Mouse (Mus musculus): ENCODE data around the gene Gm10354.
"Not testable (repeated sequence)": the region's sequence is repeated elsewhere in the genome, so short reads cannot be mapped to it uniquely, and the experiment has no call there.

The Gm10354 gene

DNA sequence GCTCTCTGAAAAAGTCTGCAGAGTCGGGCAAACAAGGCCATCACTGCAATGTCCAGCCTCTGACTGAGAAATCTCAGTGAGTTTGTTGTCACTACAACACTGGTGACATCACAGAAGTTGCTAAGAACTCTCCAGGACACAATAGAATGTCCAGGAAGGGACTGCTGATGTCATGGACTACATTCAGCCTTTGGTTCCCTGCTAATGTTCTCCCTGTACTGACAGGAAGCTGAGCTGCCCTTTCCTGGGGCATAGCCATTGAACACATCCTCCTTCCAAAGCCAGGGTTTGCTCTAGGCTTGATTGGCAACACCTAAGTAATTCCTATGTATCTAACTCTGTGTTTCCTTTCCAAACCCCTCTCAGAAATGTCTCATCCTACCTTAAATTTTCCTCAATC lies at the start of gene Gm10354:
Gm10354 (minus strand) TSS at position 101 of the 400 bp plus-strand sequence.
- in situ Hi-C loops (cut with MboI) = not testable (repeated sequence)

DNA sequence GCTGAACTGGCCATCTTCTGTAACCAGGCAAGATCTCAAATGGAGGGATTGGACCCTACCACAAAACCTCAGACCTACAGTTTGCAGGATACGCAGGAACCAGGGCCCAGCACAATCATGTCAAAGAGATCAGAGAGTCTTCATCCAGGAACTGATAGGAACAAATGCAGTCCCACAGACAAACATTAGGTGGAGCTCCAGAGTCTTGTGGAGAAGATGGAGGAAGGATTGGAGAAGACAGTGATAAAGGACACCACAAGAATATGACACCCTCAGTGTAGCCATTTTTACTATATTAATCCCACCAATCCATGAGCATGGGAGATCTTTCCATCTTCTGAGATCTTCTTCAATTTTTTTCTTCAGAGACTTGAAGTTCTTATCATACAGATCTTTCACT lies 45.6 kb upstream of the Gm10354 start:
- in situ Hi-C loops (cut with MboI) = not testable (repeated sequence)

DNA sequence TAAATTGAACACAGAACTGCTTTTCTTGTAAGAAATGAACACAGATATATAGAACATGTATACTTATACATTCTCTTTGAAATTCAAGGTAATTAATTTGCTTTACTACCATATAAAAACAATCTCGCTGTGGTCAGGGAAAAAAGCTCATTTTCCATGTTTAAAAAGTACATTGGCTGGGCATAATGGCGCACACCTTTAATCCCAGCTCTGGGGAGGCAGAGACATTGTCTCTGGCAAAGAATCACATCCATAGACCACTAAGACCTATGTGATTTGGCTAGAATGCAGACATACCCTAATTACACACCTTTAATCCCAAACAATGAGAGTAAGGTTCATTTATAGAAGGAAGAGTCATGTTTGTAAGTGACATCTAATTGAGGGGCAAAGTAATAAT lies 41.3 kb upstream of the Gm10354 start:
- in situ Hi-C loops (cut with MboI) = not testable (repeated sequence)

DNA sequence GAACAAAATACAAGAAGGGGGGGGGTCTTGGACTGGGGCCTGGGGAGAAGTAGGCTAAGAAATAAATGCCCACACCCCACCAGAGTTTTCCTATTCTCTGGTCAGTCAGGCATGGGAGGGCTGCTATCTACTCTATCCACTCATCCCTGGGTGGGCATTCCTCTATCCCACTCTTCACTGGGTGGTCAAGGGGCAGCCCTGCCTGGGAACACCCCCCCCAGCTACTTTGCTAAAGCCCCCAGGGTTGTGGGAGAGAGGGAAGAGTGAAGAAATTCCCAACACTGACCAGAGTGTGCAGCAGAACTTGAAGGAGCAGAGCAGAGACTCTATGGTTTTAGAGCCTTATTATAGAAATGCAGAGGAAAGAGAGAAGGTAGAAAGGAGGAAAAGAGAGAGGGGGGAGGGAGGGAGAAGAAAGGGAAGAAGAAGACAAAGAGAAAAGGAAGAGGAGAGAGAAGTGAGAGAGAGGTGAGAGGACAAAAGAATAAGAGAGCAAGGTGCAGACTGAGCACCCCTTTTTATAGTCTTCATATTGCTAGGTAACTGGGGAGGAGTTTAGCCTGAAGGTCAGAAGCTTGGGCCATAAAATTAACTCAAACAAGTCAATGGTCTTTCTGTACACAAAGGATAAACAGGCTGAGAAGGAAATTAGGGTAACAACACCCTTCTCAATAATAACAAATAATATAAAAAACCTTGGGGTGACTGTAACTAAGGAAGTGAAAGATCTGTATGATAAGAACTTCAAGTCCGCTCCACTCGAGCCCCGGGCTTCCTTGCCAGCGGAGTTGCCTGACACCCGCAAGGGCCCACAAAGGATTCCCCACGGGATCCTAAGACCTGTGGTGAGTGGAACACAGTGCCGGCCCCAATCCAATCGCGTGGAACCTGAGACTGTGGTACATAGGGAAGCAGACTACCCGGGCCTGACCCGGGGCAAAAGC lies 32.2 kb upstream of the Gm10354 start:
- in situ Hi-C loops (cut with MboI) = not testable (repeated sequence)

DNA sequence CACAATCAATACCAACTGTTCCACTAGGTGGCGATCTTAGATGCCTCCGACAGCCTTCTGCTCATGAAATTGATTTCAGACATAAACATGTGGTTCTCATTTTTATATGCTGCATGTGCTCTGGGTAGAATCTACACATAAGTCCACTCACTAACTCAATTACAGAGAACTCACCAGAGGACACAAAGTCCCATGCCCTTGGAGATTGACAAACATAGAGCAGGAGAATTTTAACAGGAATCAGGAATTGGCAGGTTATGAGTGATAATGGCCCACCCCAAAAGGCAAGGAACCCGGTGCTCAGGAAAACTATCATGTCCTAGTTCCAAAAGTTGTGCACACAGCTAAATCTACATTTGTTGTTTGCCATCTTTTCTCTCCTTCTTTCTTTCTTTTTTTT lies 28.2 kb upstream of the Gm10354 start:
- in situ Hi-C loops (cut with MboI) = not testable (repeated sequence)

DNA sequence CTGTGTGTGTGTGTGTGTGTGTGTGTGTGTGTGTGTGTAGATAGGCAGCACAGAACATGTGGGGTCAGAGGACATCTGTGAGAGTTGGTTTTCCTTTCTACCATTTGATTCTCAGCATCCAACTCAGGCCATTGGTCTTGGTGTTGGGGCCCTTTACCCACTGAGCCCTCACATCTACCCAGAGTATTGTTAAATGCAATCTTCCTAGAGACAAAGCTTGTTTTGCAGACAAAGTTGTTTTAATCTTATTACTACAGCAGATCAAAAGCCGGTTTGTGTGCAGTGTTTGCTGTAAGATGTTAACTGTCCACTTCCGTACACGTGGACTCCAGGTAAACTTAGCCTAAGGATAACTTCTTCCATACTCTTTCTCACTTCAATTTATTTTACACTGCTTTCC lies 27.6 kb upstream of the Gm10354 start:
- in situ Hi-C loops (cut with MboI) = not testable (repeated sequence)

- in situ Hi-C loops (cut with MboI) = not testable (repeated sequence)
Observed at GRCm38 (mm10) chr5:15005584-15005983, 26.8 kb upstream of the Gm10354 start.

GRCm38 (mm10) chr5:15004569-15005562 lies 26.1 kb upstream of the Gm10354 start:
- in situ Hi-C loops (cut with MboI) = not testable (repeated sequence)

DNA sequence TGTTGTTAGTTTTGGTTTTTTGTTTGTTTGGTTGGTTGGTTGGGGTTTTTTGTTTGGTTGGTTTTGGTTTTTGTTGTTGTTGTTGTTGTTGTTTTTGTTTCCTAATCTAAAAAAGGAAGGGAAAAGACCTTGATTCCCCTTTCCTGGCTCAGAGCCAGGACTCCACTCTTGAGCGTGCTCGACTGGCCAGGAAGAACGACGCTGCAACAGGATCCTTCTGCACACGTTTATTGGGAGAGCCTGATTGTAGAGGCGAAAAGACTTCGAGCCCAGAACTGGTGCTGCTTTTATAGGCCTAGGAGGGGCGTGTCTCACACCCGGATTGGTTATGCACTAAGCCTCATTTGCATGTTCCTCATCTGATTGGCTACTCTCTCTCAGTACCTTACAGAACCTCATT lies 19.3 kb upstream of the Gm10354 start:
- in situ Hi-C loops (cut with MboI) = not testable (repeated sequence)

GRCm38 (mm10) chr5:14997556-14997955 lies 18.8 kb upstream of the Gm10354 start:
- in situ Hi-C loops (cut with MboI) = not testable (repeated sequence)

DNA sequence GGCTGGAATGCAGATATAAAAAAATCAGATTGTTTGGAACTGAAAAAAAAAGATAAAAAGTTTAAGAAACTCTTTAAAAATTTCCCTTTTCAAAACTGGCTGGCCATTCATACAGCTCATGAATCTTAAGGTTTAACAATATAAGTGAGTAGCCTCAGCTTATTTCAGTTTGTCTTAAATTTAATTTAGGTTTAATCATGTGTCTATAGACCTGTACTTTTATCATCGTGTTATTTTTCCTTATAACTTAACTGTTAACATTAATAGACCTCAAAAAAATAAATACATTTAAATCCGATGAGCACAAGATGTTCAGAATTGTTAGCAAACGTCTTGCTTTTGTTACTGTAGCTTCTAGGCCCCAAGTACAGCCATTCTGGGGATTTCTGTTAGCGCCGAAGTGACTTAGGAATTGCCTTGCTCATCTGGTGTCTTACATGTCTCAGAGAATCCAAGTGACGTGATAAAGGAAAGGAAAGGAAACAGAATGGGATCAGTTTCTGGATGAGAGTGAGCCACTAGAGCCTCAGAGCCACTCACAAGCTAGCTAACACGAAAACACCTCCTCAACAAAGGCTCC lies 18.0 kb upstream of the Gm10354 start:
- in situ Hi-C loops (cut with MboI) = not testable (repeated sequence)

- in situ Hi-C loops (cut with MboI) = not testable (repeated sequence)
Observed at GRCm38 (mm10) chr5:14994124-14994523, 15.4 kb upstream of the Gm10354 start.

DNA sequence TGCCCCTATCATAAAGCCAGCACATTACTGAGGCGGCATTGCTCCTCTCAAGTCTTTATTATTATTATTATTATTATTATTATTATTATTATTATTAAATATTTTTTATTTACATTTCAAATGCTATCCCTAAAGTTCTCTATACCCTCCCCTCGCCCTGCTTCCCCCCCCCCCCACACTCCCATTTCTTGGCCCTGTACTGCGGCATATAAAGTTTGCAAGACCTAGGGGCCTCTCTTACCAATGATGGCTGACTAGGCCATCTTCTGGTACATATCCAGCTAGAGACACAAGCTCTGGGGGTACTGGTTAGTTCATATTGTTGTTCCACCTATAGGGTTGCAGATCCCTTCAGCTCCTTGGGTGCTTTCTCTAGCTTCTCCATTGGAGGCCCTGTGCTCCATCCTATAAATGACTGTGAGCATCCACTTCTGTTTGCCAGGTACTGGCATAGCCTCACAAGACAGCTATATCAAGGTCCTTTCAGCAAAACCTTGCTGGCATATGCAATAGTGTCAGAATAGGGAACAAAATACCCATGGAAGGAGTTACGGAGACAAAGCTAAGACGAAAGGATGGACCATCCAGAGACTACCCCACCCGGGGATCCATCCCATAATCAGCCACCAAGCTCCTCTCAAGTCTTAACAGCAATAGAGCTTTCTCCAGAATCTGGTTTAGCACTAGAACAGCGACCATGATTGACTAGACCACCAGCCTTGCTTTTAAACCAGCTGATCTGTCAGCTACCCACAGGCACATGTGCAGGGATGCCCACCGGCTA lies 11.8 kb upstream of the Gm10354 start:
- in situ Hi-C loops (cut with MboI) = not testable (repeated sequence)

DNA sequence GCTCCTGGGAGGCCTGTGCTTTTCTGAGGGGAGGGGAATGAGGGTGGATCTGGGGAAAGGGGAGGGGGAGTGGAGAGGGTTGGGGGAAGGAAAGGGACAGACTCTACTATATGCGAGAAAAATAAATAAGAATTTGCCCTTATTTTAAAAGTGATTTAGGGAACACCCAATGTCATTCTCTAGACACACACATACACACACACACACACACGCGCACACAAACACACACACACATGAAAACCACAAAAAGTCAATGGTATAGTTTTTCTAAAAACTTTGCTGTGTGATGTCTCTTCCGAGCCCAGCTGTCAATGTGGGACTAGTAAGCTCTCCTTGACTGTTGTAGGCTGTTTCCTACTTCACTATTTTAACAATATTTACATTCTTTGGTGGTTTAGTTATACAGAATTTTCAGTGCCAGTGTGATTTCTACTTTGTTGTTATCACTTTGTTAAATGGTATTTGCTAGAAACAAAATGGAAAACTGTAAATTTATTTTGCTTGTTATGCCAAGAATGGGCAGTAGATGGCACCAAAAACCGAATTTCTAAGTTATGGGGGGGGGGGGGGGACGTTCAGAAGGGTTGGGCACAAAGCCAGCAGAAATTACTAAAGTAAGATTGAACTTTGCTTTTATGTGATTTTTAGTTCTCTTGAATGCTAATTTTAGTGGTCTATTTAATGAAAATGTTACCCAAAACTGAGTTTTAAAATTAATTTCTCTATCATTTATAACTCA lies 8.1 kb upstream of the Gm10354 start:
- in situ Hi-C loops (cut with MboI) = not testable (repeated sequence)

GRCm38 (mm10) chr5:14977368-14977767 lies 1.4 kb downstream of the Gm10354 start:
- in situ Hi-C loops (cut with MboI) = not testable (repeated sequence)

DNA sequence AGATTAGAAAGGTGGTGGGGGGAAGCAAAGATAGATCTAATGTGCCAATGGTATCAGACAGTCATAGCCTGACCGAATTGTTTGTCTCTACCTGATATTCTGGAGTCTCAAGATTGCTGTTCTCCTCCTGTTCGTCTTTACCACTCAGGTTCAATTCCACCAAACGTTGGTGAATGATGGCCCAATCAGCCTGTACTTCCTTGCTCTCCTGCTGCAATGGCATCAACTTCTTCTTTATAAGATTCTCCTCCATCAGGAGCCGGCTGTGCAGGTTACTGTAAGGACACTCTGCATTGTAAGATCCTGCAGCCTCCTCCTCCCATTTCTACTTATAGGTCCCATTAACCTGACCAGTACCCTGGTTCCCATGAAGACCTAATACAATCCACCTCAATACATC lies 3.4 kb downstream of the Gm10354 start:
- in situ Hi-C loops (cut with MboI) = not testable (repeated sequence)

GRCm38 (mm10) chr5:14972841-14973240 lies 5.9 kb downstream of the Gm10354 start:
- in situ Hi-C loops (cut with MboI) = not testable (repeated sequence)

- in situ Hi-C loops (cut with MboI) = not testable (repeated sequence)
Observed at GRCm38 (mm10) chr5:14963821-14964220, 14.9 kb downstream of the Gm10354 start.

- in situ Hi-C loops (cut with MboI) = not testable (repeated sequence)
Observed at GRCm38 (mm10) chr5:14961502-14961901, 17.2 kb downstream of the Gm10354 start.
